Mouse (Mus musculus) lung, postnatal 0 days (tissue): ENCODE results near the gene Shld2. TPM values are rescaled to one million over a fixed set of nuclear protein-coding genes. Genes with fewer than 3 reads are reported as not detected.

Experiments
- ATAC-seq: fragments of 200-750 bp; cut with Nextera tagmentation; 2 replicates; pipeline ENCODE4 v1.8.0; 2017; ENCODE audit warnings: moderate library complexity
- DNase-seq: peaks from one replicate; pipeline ENCODE4 v3.0.0-alpha.2; 2016; ENCODE audit warnings: low spot score
- H3K27ac ChIP-seq: fragments of 300-500 bp; sonication (generic); 2 replicates; pipeline ENCODE4 v1.5.1; 2014; ENCODE audit warnings: antibody characterized with exemption, mild to moderate bottlenecking, low read length, mixed read lengths
- H3K27me3 ChIP-seq: fragments of 300-500 bp; sonication (generic); replicated peaks from 2 replicates; pipeline ENCODE4 v1.6.1; 2014; ENCODE audit warnings: low read length, mixed read lengths; ENCODE audit not compliant: insufficient read depth
- H3K36me3 ChIP-seq: fragments of 300-500 bp; sonication (generic); 2 replicates; pipeline ENCODE4 v1.6.1; 2014; ENCODE audit warnings: low read length, mixed read lengths; ENCODE audit not compliant: insufficient read depth
- H3K4me1 ChIP-seq: fragments of 300-500 bp; sonication (generic); 2 replicates; pipeline ENCODE4 v1.6.1; 2014; ENCODE audit warnings: antibody characterized with exemption, low read depth, low read length, mixed read lengths; ENCODE audit not compliant: insufficient read depth
- H3K4me2 ChIP-seq: fragments of 300-500 bp; sonication (generic); replicated peaks from 2 replicates; pipeline ENCODE4 v1.6.1; 2014; ENCODE audit warnings: low read depth, mild to moderate bottlenecking, low read length, moderate library complexity, mixed read lengths
- H3K4me3 ChIP-seq: fragments of 300-500 bp; sonication (generic); 2 replicates; pipeline ENCODE4 v1.5.1; 2014; ENCODE audit warnings: low read depth, low read length
- H3K9ac ChIP-seq: fragments of 300-500 bp; sonication (generic); replicated peaks from 2 replicates; pipeline ENCODE4 v1.6.1; 2014; ENCODE audit warnings: low read depth, mild to moderate bottlenecking
- H3K9me3 ChIP-seq: fragments of 300-500 bp; sonication (generic); 2 replicates; pipeline ENCODE4 v1.6.1; 2016; ENCODE audit warnings: low read length, mixed read lengths
- CTCF ChIP-seq: IDR thresholded peaks from 2 replicates; pipeline ENCODE4 v1.5.1; 2016; ENCODE audit warnings: antibody characterized with exemption, mild to moderate bottlenecking
- EP300 ChIP-seq: IDR thresholded peaks from 2 replicates; pipeline ENCODE4 v1.6.1; 2016; ENCODE audit warnings: antibody characterized with exemption, mild to moderate bottlenecking, control low read depth
- WGBS: fragments of 180-500 bp; shearing (Covaris S2); extraction: QIAGEN DNeasy Blood & Tissue Kit; methylation state at CpG from one replicate; pipeline ENCODE4 v1.1.7; 2014; 5-methylcytosine and 5-hydroxymethylcytosine counted together
- polyA plus RNA-seq: library from polyadenylated mRNA; unstranded; fragments of >200 nt; fragmentation: Nextera tagmentation; extraction: Ambion mirVana; gene quantifications from 2 replicates; pipeline ENCODE4 v1.2.1, GENCODE M21; 2015

The Shld2 gene
- polyA plus RNA-seq, 1 experiment from 2014 or later = 7.5 TPM

- Histone ChIP-seq H3K4me1 (0 out of 2 replicates have a peak, but pooled peaks cover 3% of the 10 kb centered on the region), H3K27ac (0 out of 2 replicates have a peak overlapping the region, but pooled peaks have one; percentile 14), H3K9me3 (no peaks in the 10 kb centered on the region), H3K36me3 (no peaks in the 10 kb centered on the region), H3K4me3 (no peak overlapping the region), H3K4me2 (no peak overlapping the region), H3K9ac (no peak overlapping the region), H3K27me3 (no peaks in the 10 kb centered on the region)
- TF ChIP-seq EP300 (no peak), CTCF (no peak)
- ATAC-seq (0 out of 2 replicates have a peak, but pooled peaks have one; percentile 23), DNase-seq (peak; percentile 14)
- WGBS = 37% methylated on average over 5 of the region's 5 CpGs
These were observed 7.0 kb downstream of the Shld2 start for GRCm38 (mm10) chr14:34303265-34303680.

- ATAC-seq (no peak), DNase-seq (no peak)
- Histone ChIP-seq H3K9ac (no peak overlapping the region), H3K36me3 (no peaks in the 10 kb centered on the region), H3K9me3 (no peaks in the 10 kb centered on the region), H3K27me3 (no peaks in the 10 kb centered on the region), H3K4me1 (0 out of 2 replicates have a peak, but pooled peaks cover 3% of the 10 kb centered on the region), H3K4me3 (no peak overlapping the region), H3K27ac (no peak overlapping the region), H3K4me2 (no peak overlapping the region)
- 73% methylated on average over 5 of the region's 5 CpGs for WGBS
- TF ChIP-seq EP300 (no peak), CTCF (no peak)
These were observed 7.5 kb downstream of the Shld2 start for GRCm38 (mm10) chr14:34302681-34303242.

GRCm38 (mm10) chr14:34298871-34299700, 11.2 kb downstream of the Shld2 start:
- H3K27me3 ChIP-seq = no peaks in the 10 kb centered on the region
- H3K27ac ChIP-seq = 0 out of 2 replicates have a peak overlapping the region, but pooled peaks have one; percentile 2
- H3K4me3 ChIP-seq = no peak overlapping the region
- ATAC-seq = peak; percentile 43
- H3K9ac ChIP-seq = no peak overlapping the region
- H3K4me1 ChIP-seq = 0 out of 2 replicates have a peak, but pooled peaks cover 3% of the 10 kb centered on the region
- peak; percentile 63 for DNase-seq
- no peaks in the 10 kb centered on the region for H3K9me3 ChIP-seq
- no peaks in the 10 kb centered on the region for H3K36me3 ChIP-seq
- no peak overlapping the region for H3K4me2 ChIP-seq
- WGBS = 52% methylated on average over 11 of the region's 11 CpGs
- TF ChIP-seq CTCF (no peak), EP300 (0 out of 2 replicates have a peak, but pooled peaks have one; percentile 21)

GRCm38 (mm10) chr14:34297634-34298033, 12.7 kb downstream of the Shld2 start:
- Histone ChIP-seq H3K36me3 (no peaks in the 10 kb centered on the region), H3K4me2 (no peak overlapping the region), H3K9ac (no peak overlapping the region), H3K9me3 (no peaks in the 10 kb centered on the region), H3K27me3 (no peaks in the 10 kb centered on the region), H3K4me3 (no peak overlapping the region), H3K4me1 (0 out of 2 replicates have a peak, but pooled peaks cover 3% of the 10 kb centered on the region), H3K27ac (peak overlapping the region; percentile 43; the same call in 1 of the 2 replicates)
- no peak for DNase-seq
- ATAC-seq = no peak
- WGBS = 42% methylated on average over 2 of the region's 2 CpGs
- no peak for TF ChIP-seq CTCF

GRCm38 (mm10) chr14:34297038-34297437, 13.3 kb downstream of the Shld2 start:
- Histone ChIP-seq H3K4me3 (no peak overlapping the region), H3K36me3 (no peaks in the 10 kb centered on the region), H3K9me3 (no peaks in the 10 kb centered on the region), H3K27me3 (no peaks in the 10 kb centered on the region), H3K4me2 (no peak overlapping the region), H3K4me1 (0 out of 2 replicates have a peak, but pooled peaks cover 3% of the 10 kb centered on the region), H3K9ac (no peak overlapping the region), H3K27ac (no peak overlapping the region)
- TF ChIP-seq CTCF (no peak), EP300 (no peak; the same call in 1 of the 2 replicates)
- WGBS = 35% methylated on average over 4 of the region's 4 CpGs
- DNase-seq (peak; percentile 60), ATAC-seq (peak; percentile 88)

- H3K27ac ChIP-seq = no peak overlapping the region
These were observed 13.9 kb downstream of the Shld2 start for GRCm38 (mm10) chr14:34296350-34296749.

More at GRCm38 (mm10) chr14:34296350-34296749, 13.9 kb downstream of the Shld2 start:
- H3K9ac ChIP-seq = no peak overlapping the region
- H3K4me1 ChIP-seq = 0 out of 2 replicates have a peak, but pooled peaks cover 3% of the 10 kb centered on the region
- H3K36me3 ChIP-seq = no peaks in the 10 kb centered on the region
- ATAC-seq = no peak
- no peak overlapping the region for H3K4me2 ChIP-seq
- no peaks in the 10 kb centered on the region for H3K9me3 ChIP-seq
- TF ChIP-seq EP300 (no peak), CTCF (no peak)
- no peak overlapping the region for H3K4me3 ChIP-seq
- 81% methylated on average over 7 of the region's 7 CpGs for WGBS
- no peaks in the 10 kb centered on the region for H3K27me3 ChIP-seq
- DNase-seq = no peak
